Mouse (Mus musculus) brain, embryonic 14.5 days (tissue): ENCODE measurements at regions not wholly inside any gene's neighbourhood (a gene's known extent, or its start where the extent isn't known, plus 50 kb on each side); places are given as distances from the start of the nearest gene placed in this dataset.

Source experiments
- CTCF ChIP-seq: fragments of 200-500 bp; IDR thresholded peaks from 2 replicates; pipeline ENCODE4 v1.5.1; 2012; ENCODE audit warnings: inconsistent platforms, mild to moderate bottlenecking, moderate library complexity, borderline replicate concordance; ENCODE audit not compliant: insufficient read depth, insufficient read length; ENCODE audit errors: extremely low read depth
- POLR2A ChIP-seq: fragments of 200-500 bp; IDR thresholded peaks from 2 replicates; pipeline ENCODE4 v1.6.1; 2012; ENCODE audit warnings: mild to moderate bottlenecking, inconsistent platforms, borderline replicate concordance; ENCODE audit not compliant: poor library complexity, insufficient read depth, insufficient read length, severe bottlenecking; ENCODE audit errors: extremely low read depth

GRCm38 (mm10) chr10:72318308-72318707 lies 336.3 kb upstream of the Zwint start:
- TF ChIP-seq CTCF (no peak), POLR2A (no peak)
